Mouse (Mus musculus) megakaryocyte-erythroid progenitor cell, adult 5-6 weeks (primary cell): ENCODE measurements around the gene Sorbs2. TPM values are rescaled to one million over a fixed set of nuclear protein-coding genes. Genes with fewer than 3 reads are reported as not detected.

Experiments used
- ATAC-seq: replicated peaks from 2 replicates; pipeline ENCODE4 v1.8.0; 2016; ENCODE audit warnings: mild to moderate bottlenecking, inconsistent platforms; ENCODE audit not compliant: severe bottlenecking, poor library complexity, low FRiP score, low TSS enrichment
- total RNA-seq, 2 experiments: library from RNA; stranded (forward) in 1 of 2; stranded (reverse) in 1 of 2; fragments of 200-1000, 215-1000 nt in 1 of 2; fragments of >200 nt in 1 of 2; fragmentation: Nextera tagmentation in 1 of 2; gene quantifications; 2 replicates each; pipeline ENCODE4 v1.2.3; 2014 to 2017

Gene Sorbs2
- total RNA-seq (2014; fragmentation: Nextera tagmentation): 0.66 TPM in 1 of 2 replicates, not detected in the other
- total RNA-seq (2017): not detected in 2 replicates

DNA sequence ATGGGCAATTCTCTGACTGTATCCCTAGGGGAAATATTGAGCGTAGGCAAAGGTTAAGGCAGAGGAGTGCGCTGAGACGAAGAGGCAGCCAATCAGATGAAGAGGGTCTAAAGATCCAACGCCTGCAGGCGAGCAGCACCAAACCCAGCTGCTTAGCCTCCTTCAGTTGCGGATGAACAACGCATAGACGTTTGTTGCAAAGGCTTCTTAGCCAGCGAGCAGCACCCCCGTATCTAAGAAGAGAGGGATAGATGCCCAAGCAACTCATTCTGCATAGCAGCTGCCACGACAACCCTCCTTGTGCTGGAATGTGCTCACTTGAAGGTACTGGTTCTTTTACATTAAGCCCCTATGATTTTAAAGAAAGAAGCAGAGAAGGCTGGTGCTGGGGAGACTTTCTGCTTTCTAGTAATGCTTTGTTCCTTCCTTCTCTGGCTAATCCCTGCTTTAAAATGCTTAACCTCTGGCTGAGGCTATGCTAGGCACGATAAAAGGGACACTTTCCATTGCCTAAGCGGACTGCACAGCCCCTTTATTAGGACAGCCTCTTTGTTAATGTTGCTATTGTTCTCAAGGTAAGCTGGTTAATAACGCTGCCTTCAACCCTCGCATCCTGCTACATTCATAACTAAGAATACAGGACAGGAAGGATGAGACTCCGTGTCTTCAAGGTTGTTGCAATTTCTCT lies at the start of gene Sorbs2:
TSS of gene Sorbs2 (plus strand) at position 155 of the 688 bp plus-strand sequence.
- ATAC-seq: no peak

DNA sequence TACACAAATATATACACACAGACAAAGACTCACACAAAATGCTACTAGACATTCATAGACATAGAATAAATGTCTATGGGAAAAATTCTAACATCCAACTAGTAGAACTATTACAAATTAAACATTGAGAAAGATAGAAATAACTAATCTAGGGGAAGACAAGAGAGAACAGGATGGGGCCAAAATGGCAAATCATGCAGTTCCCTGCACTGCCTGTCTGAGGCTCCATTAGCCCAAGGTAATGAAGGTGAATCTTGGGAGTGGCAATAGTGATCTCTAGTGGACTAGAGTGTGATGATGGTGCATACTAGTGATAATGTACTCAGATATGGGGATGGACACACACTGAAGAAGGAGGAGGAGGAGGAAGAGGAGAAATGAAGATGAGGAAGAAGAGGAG lies 49.7 kb upstream of the Sorbs2 start:
- ATAC-seq: no peak

DNA sequence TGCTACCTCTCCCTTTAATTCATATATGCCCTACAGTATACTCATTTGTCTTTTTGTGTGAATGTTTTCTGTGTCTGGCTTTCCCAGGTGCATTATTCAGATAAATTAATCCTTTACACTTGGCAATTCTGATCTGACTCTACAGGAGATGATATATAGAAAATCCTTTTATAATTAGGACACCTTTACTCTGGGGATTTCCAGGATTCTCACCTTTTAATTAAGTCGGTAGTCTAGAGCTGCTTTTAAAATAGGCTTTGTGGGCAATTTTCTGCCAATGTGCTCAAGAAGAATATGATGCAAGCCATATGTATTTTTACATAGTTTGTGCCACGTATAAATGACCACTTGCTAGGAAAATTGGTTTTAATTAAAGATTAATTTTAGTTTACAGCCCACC lies 38.6 kb upstream of the Sorbs2 start:
- no peak for ATAC-seq

DNA sequence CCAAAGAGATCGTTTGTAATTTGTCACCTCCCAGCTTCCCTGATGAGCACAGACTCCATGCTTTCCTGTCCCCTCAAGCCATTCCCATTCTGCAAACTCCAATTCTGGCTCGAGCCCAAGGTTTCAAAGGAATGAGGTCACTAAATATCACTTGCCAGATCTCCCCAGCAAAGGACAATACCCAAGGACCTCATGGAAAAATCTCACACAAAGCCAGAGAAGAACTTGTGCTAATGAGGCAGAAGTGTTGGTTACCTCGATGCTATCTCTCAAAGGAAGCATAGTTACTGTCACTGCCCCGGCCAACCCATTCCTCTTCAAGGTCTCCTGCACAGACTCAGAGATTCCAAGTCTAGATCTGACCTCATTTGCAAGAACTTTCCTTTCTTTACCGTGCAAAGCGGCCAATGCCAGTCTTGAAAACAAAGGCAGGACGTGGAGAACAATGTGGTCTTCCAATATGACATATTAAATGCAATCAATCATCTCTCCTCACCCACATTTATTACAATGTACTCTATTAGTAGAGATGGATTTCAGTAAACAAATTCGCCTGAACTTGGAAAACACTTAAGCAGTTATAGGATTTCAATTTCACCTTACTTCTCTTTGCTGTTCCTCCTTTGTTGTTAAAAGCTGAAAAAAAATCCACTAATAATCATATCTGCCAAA lies 37.9 kb upstream of the Sorbs2 start:
- no peak for ATAC-seq

DNA sequence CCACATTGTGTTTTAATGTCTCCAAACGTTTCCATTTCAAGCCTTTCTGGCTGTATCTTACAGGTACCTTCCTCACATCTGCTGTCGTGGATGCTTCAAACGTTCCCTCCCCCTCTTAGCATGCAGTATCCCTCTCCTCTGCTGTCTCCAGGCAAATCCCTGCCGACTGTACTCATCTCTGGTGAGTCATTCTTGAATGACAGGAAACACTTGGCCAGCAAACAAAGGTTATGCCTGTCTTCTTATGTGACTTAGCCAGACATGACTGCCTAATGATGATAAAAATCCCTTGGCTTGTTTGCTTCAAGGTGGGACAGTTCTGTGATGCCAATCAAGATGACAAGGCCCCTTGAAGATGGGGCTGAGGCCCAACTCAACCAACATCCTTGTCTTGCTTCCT lies 26.7 kb upstream of the Sorbs2 start:
- no peak for ATAC-seq

DNA sequence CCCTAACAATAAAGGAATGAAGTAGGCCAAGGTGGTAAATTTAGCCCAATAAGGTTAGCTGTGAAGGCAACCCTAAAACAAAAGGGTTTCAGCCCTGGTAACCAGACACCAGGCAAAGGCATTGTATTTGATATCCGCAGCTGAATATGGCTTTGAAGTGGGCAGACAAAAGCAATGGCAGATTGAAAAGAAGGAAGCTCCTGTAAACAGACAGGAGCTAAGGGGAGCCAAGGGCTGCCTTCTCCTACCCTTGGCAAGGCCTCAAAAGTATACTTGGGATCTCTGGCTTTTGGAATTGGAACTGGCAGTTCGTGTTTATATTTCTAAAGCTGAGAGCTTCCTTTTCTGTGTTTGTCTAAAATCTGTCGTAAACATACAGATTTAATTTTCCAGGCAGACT lies 21.3 kb upstream of the Sorbs2 start:
- ATAC-seq: no peak

DNA sequence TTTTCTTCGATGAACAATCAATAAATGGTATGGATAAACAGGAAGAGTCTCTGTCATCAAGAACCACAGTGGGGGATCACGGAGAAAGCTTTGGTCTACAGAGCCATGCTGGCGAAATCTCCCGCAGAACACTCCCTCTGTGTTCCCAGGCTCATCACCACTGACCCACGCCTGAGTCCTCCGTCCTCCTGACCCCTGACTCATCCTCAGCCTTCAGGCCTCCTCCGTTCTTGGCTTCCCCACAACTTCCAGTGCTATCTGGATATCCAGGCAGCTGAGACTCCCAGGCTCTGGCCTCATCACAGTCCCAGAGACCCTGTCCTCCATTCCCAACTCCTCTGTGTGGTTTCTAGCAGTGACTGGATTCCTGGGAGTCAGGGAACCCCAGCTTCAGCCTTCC lies 3.6 kb upstream of the Sorbs2 start:
- ATAC-seq: no peak

DNA sequence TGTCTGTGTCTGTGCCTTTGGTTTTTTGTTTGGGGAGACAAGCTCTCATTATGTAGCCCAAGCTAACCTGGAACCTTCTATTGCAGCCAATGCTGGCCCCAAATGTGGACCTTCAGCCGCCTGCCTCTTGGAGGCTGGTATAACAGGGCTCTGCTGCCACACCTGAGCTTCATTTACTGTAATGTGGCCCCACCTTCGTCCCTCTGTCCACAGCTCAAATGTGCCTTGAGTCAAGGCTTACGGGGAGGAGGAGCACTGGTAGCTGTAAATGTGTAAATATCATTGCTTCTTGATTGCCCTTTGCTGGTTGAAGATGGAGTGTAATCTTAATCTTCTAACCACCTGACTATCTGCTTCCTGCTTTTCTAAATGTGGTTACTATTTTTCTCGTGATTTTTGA lies 1.2 kb upstream of the Sorbs2 start:
- no peak for ATAC-seq

DNA sequence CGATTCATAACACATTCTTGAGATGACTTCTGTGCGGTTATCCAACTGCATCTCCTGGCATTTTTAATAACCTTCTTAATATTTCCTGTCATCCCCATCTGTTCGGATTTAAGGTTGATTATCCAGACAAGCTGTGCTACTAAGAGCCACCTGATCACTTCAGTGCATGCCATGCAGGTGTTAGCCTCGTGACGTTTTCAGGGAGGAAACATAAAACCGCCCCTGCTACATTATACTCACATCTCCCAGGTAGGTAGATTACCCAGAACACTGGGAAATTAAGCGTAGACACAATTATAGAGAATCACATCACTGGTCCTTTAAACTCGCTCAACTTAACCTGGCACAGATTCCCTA lies 333 bp upstream of the Sorbs2 start:
- ATAC-seq: no peak

DNA sequence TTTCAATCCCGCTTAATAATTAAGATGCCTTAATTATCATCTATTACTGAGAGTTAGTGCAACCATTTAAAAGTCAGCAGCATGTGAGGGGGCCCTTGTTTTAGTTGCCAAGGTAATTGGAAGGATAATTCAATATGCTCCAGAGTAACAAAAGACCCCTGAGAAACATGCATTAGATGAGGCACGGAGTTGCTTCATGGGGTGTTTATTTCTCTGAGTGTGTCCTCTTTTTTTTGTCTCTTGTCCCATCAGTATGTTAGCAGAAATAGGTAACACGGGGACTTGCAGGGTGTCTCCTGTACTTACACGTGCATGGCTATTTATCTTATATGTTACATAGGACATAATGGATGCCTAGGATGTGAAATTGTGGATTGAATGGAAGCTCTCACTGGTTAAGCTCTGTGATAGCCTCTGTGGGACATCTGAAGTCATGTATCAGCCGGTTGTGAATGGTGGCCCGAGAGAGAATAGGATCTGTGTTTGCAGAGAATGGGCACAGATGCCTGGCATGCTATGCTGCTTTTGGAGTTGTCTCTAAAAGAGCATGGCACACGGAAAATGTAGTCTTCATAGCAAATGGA lies 1.0 kb downstream of the Sorbs2 start:
- ATAC-seq: no peak

DNA sequence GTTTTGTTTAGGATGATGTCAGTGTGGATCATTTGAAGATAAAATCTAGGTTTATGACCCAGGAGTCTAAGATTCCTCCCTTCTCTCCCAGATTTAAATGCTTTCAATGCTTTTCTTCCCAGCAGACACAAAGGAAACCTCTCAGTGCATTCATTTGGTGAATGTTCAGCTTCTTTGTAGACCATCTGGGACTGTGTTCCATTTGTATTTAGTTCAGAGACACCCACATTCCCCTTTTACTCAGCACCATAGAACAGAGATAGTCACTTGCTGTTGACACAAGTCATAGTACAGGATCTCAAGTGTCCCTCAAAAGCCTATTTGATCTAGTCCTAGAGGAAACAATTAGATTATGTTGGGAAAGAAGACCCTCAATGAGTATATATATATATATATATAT lies 4.8 kb downstream of the Sorbs2 start:
- ATAC-seq: no peak

DNA sequence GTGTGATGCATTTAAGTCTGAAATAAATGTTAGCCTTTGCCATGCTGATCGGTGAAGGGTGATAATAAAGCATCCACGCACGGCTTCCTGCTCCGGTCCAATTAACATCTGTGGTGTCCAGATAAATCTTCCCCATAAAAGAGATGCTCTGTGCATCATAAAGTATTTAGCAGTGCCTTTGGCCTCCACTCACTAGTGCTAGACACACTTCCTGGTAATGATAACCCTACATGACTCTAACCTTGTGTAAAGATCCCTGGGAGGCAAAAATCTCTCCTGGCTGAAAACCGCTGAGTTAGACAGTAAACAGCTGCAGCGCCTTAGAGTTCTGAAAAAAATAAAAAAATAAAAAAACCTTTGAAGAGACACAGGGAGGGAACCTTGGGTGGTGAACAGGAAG lies 14.0 kb downstream of the Sorbs2 start:
- ATAC-seq: no peak

DNA sequence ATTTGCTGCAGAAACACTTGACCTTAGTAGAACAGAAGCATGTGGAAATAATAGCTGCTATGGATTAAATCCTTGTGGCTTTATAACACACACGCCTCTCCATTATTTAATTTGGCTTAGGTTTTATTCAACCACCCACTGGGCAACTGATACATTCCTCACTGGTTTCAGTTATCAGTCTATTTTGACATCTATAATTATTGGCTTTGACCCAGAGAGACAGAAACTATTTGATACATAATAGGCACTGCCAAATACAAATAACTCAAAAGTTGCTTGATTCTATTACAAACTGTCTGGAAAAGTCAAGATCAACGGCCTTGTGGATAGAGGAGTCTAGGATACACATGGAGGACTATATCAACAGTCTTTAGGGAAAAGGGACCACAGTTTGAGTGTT lies 20.1 kb downstream of the Sorbs2 start:
- ATAC-seq: no peak

DNA sequence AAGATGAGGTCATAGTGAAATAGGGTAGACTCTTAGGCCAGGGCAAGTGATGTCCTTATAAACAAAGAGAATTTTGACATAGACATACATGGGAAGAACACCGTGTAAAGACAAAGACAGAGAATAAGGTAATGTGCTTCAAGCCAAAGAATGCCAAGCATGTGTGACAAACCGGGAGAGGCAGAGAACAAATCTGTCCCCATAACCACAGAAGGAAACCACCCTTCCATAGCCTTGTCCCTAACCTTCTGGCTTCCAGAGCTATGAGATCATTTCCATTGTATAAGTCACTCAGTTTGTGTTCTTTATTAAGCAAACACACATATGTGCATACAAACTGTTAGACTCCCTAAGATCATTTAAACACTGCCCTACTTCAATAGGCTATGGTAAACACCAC lies 21.3 kb downstream of the Sorbs2 start:
- ATAC-seq: no peak

DNA sequence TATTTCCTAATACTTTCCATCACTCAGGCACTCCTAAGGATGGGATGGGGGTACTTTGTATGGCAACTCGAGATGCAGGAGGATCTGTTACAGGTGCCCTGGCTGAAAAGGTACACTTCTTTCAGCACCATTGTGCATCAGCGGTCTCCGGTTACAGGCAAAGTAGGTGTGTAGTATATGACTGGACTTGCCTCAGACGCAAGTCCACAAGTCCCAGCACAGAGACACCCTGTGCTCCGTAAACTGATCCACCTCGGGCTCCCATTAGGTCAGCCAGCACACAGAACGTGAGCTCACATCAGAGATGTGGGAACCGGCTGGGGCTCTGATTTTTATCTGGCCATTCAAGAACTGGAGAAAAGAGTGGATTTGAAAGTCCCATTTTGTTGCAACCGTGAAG lies 29.0 kb downstream of the Sorbs2 start:
- ATAC-seq: no peak

DNA sequence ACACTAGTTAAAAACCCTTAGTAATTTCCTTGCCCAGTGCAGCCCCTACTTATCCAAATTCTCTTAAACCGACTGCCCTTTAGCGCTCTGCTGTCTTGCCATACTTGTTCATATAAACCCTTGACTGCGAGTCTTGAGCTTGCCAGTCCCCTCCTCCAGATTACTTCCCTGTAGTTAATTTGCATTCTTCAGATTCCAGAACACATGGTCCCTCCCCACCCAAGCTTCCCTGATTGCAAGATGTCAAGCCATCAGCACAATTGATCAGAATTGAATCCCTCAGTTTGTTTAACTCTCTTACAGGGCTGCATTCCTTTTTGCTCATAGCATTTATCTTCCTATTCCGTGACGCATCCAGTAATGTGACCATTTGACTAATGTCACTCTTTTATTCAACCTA lies 32.9 kb downstream of the Sorbs2 start:
- no peak for ATAC-seq

DNA sequence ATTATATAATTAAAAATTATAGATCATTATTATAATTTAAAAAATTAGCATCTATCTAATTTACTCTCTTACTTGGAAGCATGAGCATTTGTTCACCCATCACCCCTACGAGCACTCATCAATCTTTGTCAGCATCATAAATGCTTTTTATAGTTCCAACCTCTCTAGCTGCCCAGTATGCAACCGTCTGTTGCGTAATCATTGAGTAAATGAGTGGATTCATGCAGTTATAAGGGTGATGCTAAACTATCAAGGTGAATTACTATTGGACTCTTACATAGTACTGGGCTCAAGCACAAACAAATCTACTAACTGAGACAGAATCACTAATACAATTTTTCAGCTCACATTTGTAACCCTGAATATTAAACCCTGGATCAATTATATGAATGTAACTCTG lies 44.6 kb downstream of the Sorbs2 start:
- ATAC-seq: no peak

DNA sequence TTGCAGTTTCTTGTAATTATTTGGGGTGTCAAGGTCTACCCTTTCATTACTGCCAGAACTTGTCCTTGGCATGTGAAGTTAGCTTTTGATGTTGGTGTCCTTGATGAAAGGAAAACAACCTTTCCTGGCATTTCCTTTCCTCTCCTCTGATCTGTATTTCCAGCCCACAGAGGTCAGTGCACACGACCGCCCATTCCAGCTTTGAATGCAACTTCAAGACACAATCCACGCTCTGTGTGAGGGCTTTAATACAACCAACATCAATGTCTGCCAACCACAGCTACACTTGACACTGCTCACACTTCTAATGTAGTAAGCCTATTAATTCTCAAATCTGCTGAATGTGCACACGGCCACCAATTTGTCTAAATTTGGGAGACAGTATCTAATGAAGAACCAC lies 47.0 kb downstream of the Sorbs2 start:
- ATAC-seq: no peak

DNA sequence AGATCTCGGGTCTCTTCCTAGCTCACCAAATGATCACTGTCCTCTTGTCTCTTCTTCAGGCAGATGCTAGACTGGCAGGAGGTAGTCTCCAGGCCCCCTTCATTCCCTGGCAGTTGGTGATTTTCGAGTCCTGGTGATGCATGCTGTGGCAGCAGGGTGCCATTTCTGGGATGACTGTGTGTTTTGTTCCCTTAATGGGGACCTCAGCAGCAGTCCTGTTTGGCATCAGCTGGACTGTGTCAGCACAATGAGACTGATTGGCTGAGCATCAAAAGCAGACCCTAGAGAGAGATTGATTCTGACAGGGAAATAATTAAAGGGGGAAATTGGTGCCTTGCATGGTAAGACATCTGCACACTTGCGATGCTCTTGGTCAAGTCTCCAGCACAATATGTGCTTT lies 50.3 kb downstream of the Sorbs2 start:
- no peak for ATAC-seq

DNA sequence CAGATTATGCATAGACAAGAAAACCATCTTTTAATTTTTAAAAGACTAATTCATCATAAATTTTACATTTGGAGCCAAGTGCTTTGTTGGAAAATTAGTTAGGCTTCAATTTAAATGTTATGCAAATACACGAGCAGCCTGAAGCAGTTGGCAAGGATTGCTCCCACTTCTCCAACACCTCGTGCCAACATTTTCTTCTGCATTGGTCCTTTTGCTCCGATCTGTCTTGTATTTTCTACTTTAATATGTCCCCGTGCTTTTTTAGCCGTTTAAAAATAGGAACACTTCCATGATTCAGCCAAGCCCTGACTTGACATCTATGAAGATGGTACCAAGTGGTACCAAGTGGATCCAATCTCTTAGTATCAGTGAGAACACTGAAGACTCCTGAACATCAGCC lies 50.8 kb downstream of the Sorbs2 start:
- no peak for ATAC-seq

DNA sequence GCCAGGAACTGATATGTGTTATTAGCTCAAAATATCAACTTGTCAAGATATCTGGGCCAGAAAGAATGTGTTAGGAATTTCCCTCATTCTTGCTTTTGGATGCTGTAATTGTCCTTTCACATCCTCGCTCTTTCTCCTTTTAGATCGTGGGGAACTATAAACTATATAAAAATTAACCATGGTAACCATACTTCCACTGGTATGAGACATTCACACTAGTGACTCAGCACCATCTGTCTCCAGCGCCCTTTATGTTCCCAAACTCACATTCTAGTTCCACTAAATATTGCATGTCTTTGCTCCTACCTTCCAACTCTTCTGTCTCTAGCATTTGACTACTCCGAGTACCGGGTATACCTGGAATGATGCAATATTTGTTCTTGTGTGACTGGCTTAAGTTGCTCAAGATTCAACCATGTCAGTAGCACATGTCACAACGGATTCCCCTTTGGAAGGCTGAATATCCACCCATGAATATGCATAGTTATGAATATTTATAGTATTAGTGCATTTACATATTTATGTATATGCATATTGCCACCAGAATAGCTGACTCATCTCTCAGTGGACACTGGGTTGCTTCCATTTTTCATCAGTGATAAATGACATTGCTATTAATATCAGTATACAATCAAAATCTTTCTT lies 51.7 kb downstream of the Sorbs2 start:
- ATAC-seq: no peak
